ENCODE assay signal across 9 mouse cellular contexts in the genomic region with DNA sequence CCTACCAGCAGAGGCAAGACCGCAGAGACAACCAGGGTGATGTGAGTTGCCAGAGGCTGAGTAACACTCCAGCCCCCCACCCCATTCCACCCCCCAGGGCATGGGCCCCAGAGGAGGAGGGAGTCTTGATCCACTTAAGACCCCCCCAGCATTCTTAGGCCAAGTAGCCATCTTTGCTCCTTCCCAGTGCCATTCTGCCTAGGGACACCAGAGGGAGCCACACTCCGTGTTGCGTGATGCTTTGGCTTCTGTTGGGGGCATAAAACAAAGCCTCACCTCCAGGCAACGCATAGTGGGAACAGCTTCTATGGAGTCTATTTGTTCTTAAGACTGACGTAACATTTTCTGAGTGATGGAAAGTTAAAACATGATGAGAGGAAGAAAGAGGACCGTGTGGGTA. TPM values are rescaled to one million over a fixed set of nuclear protein-coding genes. Genes with fewer than 3 reads are reported as not detected.
DNase-seq lines count a peak whose midpoint lies in the region; ATAC-seq and TF ChIP-seq lines count a peak whose summit lies in the region.
"Had no signal": no experiment of that assay in that cellular context is flagged by ENCODE, and none has a peak within 500 bp of the region (broad histone marks: within the 10 kb centered on the region; RNA-seq: fewer than 3 reads in every experiment).

No protein-coding gene starts in this region.

- H3K4me2 ChIP-seq in limb, embryonic 14.5 days (replicated peaks; ENCODE audit: low read depth, low read length, severe bottlenecking) = no peak overlapping the region
- H3K4me2 ChIP-seq: limb, embryonic 15.5 days had no signal

- no peak overlapping the region for H3K9ac ChIP-seq in limb, embryonic 14.5 days (ENCODE audit: low read depth, low read length, severe bottlenecking)
- H3K9ac ChIP-seq: limb, embryonic 15.5 days had no signal

- peaks cover 7% of the 10 kb centered on the region; the same call in 1 of the 2 replicates for H3K4me1 ChIP-seq in limb, embryonic 14.5 days (ENCODE audit: control insufficient read depth, insufficient read depth, low read length)

- H3K27me3 ChIP-seq in limb, embryonic 14.5 days (ENCODE audit: control insufficient read depth, insufficient read depth, low read length) = no peaks in the 10 kb centered on the region
- H3K27me3 ChIP-seq: limb, embryonic 15.5 days had no signal

- DNase-seq in kidney, adult 9 months = peak; percentile 63
- DNase-seq in kidney, adult 11 months = no peak
- DNase-seq in ZHBTc4 (ENCODE audit: low read depth, low spot score) = peak; percentile 75
- peak; percentile 63 for DNase-seq in embryo, embryonic 9.5 days (ENCODE audit: extremely low spot score)
- peak; percentile 80 for DNase-seq in heart, postnatal 4 days
- peak; percentile 72 for DNase-seq in limb, embryonic 14.5 days (ENCODE audit: low spot score)
- DNase-seq in natural killer cell, adult 2 months (ENCODE audit: low spot score in 2 of 2) = peak; percentile 55 to 73
- peak; percentile 82 for DNase-seq in thymus, postnatal 14 days

- H3K4me3 ChIP-seq in limb, embryonic 14.5 days (replicated peaks; ENCODE audit: low read length) = no peak overlapping the region
- H3K4me3 ChIP-seq: limb, embryonic 15.5 days had no signal

- TF ChIP-seq POLR2A in limb, embryonic 14.5 days (IDR thresholded peaks at IDR 0.05; ENCODE audit: borderline replicate concordance, extremely low read depth, insufficient read depth, insufficient read length) = no peak

- ATAC-seq in limb, embryonic 14.5 days (ENCODE audit: low FRiP score, low read depth) = peak; percentile 44

- H3K9me3 ChIP-seq in limb, embryonic 14.5 days (ENCODE audit: control insufficient read depth, low read length) = no peaks in the 10 kb centered on the region
- H3K9me3 ChIP-seq: limb, embryonic 15.5 days had no signal

- peaks cover 73% of the 10 kb centered on the region for H3K36me3 ChIP-seq in limb, embryonic 14.5 days (ENCODE audit: control insufficient read depth, insufficient read depth, low read length)

- H3K27ac ChIP-seq in limb, embryonic 14.5 days (replicated peaks; ENCODE audit: low read depth, low read length) = no peak overlapping the region
- H3K27ac ChIP-seq: limb, embryonic 15.5 days had no signal

- WGBS in limb, embryonic 14.5 days = 39% methylated on average over 6 of the region's 6 CpGs

RNA-seq across cellular contexts. Expression of a gene that starts 13.6 kb away (rescaled TPM):
- total RNA-seq in heart, postnatal 4 days (2021) = 10 to 100 TPM; 39.6 to 41.1 TPM
- 34.1 and 37.1 TPM in 2 replicates for polyA plus RNA-seq in limb, embryonic 14.5 days (2012; rRNA removed)
- polyA plus RNA-seq in limb, embryonic 14.5 days (2014; fragmentation: Nextera tagmentation; extraction: Ambion mirVana) = 26.0 and 26.3 TPM in 2 replicates

RNA-seq across cellular contexts. Expression of a gene that starts 58.7 kb away (rescaled TPM):
- total RNA-seq in heart, postnatal 4 days (2021) = 10 to 100 TPM; 31.4 to 36.9 TPM
- polyA plus RNA-seq in limb, embryonic 14.5 days (2012; rRNA removed) = 117 and 138 TPM in 2 replicates
- 8.5 and 8.6 TPM in 2 replicates for polyA plus RNA-seq in limb, embryonic 14.5 days (2014; fragmentation: Nextera tagmentation; extraction: Ambion mirVana)
